Mouse (Mus musculus): ENCODE measurements at regions not wholly inside any gene's neighbourhood (a gene's known extent, or its start where the extent isn't known, plus 50 kb on each side); places are given as distances from the start of the nearest gene placed in this dataset.

- dilution Hi-C loops (cut with MboI; ENCODE audit: extremely low pct_ligation_motif_present, extremely low pct_unique_long_range_greater_than_20kb, low sequenced_read_pairs) = no loop called here
These were observed 360.1 kb downstream of the Gsdmc2 start for GRCm38 (mm10) chr15:63484910-63485309.

GRCm38 (mm10) chr15:63484217-63484887 lies 360.6 kb downstream of the Gsdmc2 start:
- TF ChIP-seq NRF1 (IDR thresholded peaks at IDR 0.05; ENCODE audit: low read depth, low read length) (no peak), NELFE (IDR thresholded peaks at IDR 0.05; ENCODE audit: low read depth, low read length) (no peak), KAT2A (IDR thresholded peaks at IDR 0.05; ENCODE audit: insufficient replicate concordance, low read length) (no peak), CHD1 (IDR thresholded peaks at IDR 0.05; ENCODE audit: low read depth, low read length) (no peak), MXI1 (IDR thresholded peaks at IDR 0.05; ENCODE audit: low read depth, low read length) (no peak), MYC (IDR thresholded peaks at IDR 0.05; ENCODE audit: low read depth, low read length) (no peak)
- no peaks in the 10 kb centered on the region for H3K9me3 ChIP-seq (replicated peaks; ENCODE audit: low read length)
- DNase-seq (ENCODE audit: extremely low read depth) = no peak

More at GRCm38 (mm10) chr15:63484910-63485309, 360.1 kb downstream of the Gsdmc2 start:
- Histone ChIP-seq H3K9me3 (replicated peaks; ENCODE audit: low read length) (no peaks in the 10 kb centered on the region), H3K36me3 (replicated peaks in 1 of 2; ENCODE audit: control insufficient read depth in 1 of 2, insufficient read depth in 1 of 2, low read length in 1 of 2) (no peaks in the 10 kb centered on the region), H3K27ac (ENCODE audit: insufficient read depth, low read depth) (no peak overlapping the region), H3K4me1 (ENCODE audit: control insufficient read depth in 1 of 2, insufficient read depth in 2 of 2) (no peaks in the 10 kb centered on the region), H3K4me2 (ENCODE audit: insufficient read depth, low read depth, poor library complexity, severe bottlenecking) (no peak overlapping the region), H3K9ac (ENCODE audit: insufficient read depth, low read depth) (no peak overlapping the region), H3K79me2 (replicated peaks; ENCODE audit: control insufficient read depth, extremely low read depth, insufficient read depth, poor library complexity, severe bottlenecking) (no peaks in the 10 kb centered on the region), H3K4me3 (replicated peaks in 1 of 3; ENCODE audit: low read depth in 2 of 3, low read length in 2 of 3, poor library complexity in 1 of 3) (no peak overlapping the region), H3K27me3 (replicated peaks) (no peaks in the 10 kb centered on the region)
- in situ Hi-C loops (cut with MboI; ENCODE audit: low pct_ligation_motif_present, low pct_unique_long_range_greater_than_20kb, low sequenced_read_pairs) = no loop called here
- DNase-seq (ENCODE audit: extremely low read depth) = no peak
- TF ChIP-seq IRF4 (IDR thresholded peaks at IDR 0.05; ENCODE audit: low read depth, low read length) (no peak), ZMIZ1 (IDR thresholded peaks at IDR 0.05; ENCODE audit: low read depth, low read length) (no peak), USF2 (conservative IDR thresholded peaks at IDR 0.05; ENCODE audit: low read depth, low read length) (no peak), MEF2A (IDR thresholded peaks at IDR 0.05; ENCODE audit: borderline replicate concordance, low read depth, low read length) (no peak), ETS1 (conservative IDR thresholded peaks at IDR 0.05; ENCODE audit: low read depth, low read length) (no peak), POLR2AphosphoS2 (IDR thresholded peaks at IDR 0.05; ENCODE audit: low read depth, low read length) (no peak), HCFC1 (IDR thresholded peaks at IDR 0.05; ENCODE audit: low read depth, low read length) (no peak), SMC3 (IDR thresholded peaks at IDR 0.05; ENCODE audit: low read depth, low read length) (no peak)

More at GRCm38 (mm10) chr15:63484217-63484887, 360.6 kb downstream of the Gsdmc2 start:
- H3K36me3 ChIP-seq (replicated peaks in 1 of 2; ENCODE audit: control insufficient read depth in 1 of 2, insufficient read depth in 1 of 2, low read length in 1 of 2) = no peaks in the 10 kb centered on the region
- no peaks in the 10 kb centered on the region for H3K4me1 ChIP-seq (ENCODE audit: control insufficient read depth in 1 of 2, insufficient read depth in 2 of 2)
- in situ Hi-C loops (cut with MboI; ENCODE audit: low pct_ligation_motif_present, low pct_unique_long_range_greater_than_20kb, low sequenced_read_pairs) = no loop called here
- dilution Hi-C loops (cut with MboI; ENCODE audit: extremely low pct_ligation_motif_present, extremely low pct_unique_long_range_greater_than_20kb, low sequenced_read_pairs) = no loop called here
- no peak overlapping the region for H3K9ac ChIP-seq (ENCODE audit: insufficient read depth, low read depth)
- no peaks in the 10 kb centered on the region for H3K27me3 ChIP-seq (replicated peaks)
- no peak overlapping the region for H3K27ac ChIP-seq (ENCODE audit: insufficient read depth, low read depth)
- no peak overlapping the region for H3K4me2 ChIP-seq (ENCODE audit: insufficient read depth, low read depth, poor library complexity, severe bottlenecking)
- H3K79me2 ChIP-seq (replicated peaks; ENCODE audit: control insufficient read depth, extremely low read depth, insufficient read depth, poor library complexity, severe bottlenecking) = no peaks in the 10 kb centered on the region
- H3K4me3 ChIP-seq (replicated peaks in 1 of 3; ENCODE audit: low read depth in 2 of 3, low read length in 2 of 3, poor library complexity in 1 of 3) = no peak overlapping the region
